ENCODE assay signal across 8 mouse cellular contexts in the genomic region with DNA sequence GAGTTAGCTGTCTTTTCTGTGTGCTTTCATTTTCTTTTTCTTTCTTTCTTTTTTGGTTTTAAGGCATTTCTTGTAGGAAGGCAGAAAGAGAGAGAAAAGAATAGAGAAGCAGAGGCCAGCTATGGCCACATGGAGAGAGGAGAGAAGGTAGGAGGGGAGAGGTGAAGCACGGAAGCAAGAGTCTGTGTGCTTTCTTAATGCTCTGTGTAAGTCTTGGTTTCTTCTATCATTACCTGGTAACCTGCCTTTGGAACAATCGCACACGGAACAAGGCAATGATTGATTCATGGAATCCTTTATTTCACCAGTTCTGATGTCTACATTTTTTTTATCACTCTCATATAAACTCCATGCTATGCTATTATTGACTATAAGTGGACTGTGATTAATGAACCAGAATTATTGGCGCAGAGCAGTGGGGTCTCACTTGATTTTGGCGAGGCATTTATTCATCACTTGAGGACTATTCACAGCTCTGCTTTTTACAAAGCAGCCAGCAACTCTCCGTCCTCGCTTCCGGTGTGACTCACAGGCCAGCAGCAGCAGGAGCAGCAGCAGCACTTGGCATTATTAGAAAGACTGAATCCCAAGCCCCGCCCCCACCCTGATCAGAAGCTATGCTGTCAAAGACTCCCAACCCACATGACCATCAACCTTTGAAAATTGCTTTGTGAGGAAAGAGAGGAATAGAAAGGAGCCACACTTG.
DNase-seq lines count a peak whose midpoint lies in the region; ATAC-seq and TF ChIP-seq lines count a peak whose summit lies in the region.

No protein-coding gene starts in this region.

- TF ChIP-seq POLR2A in lung, adult 2 months (IDR thresholded peaks at IDR 0.05; ENCODE audit: borderline replicate concordance, extremely low read depth, low read depth, low read length), result no peak

- peaks cover 10% of the 10 kb centered on the region for H3K4me1 ChIP-seq in hindbrain, embryonic 16.5 days (ENCODE audit: control insufficient read depth, insufficient read depth, low read depth, low read length)
- no peaks in the 10 kb centered on the region for H3K4me1 ChIP-seq in lung, adult 2 months (ENCODE audit: control insufficient read depth, insufficient read depth, low read length)

- H3K4me3 ChIP-seq in hindbrain, embryonic 16.5 days (ENCODE audit: low read length), result no peak overlapping the region
- no peak overlapping the region for H3K4me3 ChIP-seq in lung, adult 2 months (replicated peaks; ENCODE audit: extremely low read depth, low read depth, low read length)

- H3K27me3 ChIP-seq in hindbrain, embryonic 16.5 days (replicated peaks; ENCODE audit: control insufficient read depth, insufficient read depth, low read length), result no peaks in the 10 kb centered on the region

- no peaks in the 10 kb centered on the region for H3K36me3 ChIP-seq in hindbrain, embryonic 16.5 days (ENCODE audit: control insufficient read depth, insufficient read depth, low read length)

- no peak for TF ChIP-seq CTCF in lung, adult 2 months (IDR thresholded peaks at IDR 0.05; ENCODE audit: insufficient read depth, low read length)

- H3K9me3 ChIP-seq in hindbrain, embryonic 16.5 days (ENCODE audit: control insufficient read depth, low read length), result no peaks in the 10 kb centered on the region

- H3K27ac ChIP-seq in hindbrain, embryonic 16.5 days (ENCODE audit: low read depth, low read length), result peak overlapping the region; percentile 44; the same call in 1 of the 2 replicates

- no peak overlapping the region for H3K9ac ChIP-seq in hindbrain, embryonic 16.5 days (ENCODE audit: low read depth, low read length)

- DNase-seq in layer of hippocampus, adult 18-20 months (ENCODE audit: low spot score in 2 of 2), result peak; percentile 8
- DNase-seq in layer of hippocampus, adult 9-10 months (ENCODE audit: low spot score), result no peak
- peak; percentile 17 for DNase-seq in embryo, embryonic 9.5 days (ENCODE audit: extremely low spot score)
- DNase-seq in right cerebral cortex, postnatal 10 days (ENCODE audit: low spot score in 2 of 2), result peak; percentile 25 to 35
- DNase-seq in testis, postnatal 10 days (ENCODE audit: low spot score), result no peak
- no peak for DNase-seq in lung, adult 2 months
- no peak for DNase-seq in cerebellum, adult 18-20 months

- WGBS in hindbrain, embryonic 16.5 days, result 24% methylated on average over 9 of the region's 9 CpGs
- WGBS in lung, adult 2 months, result 54% methylated on average over 9 of the region's 9 CpGs

- peak overlapping the region; percentile 41 for H3K4me2 ChIP-seq in hindbrain, embryonic 16.5 days (ENCODE audit: low read length)

- peak; percentile 91 for ATAC-seq in hindbrain, embryonic 16.5 days

Comparison
In these comparisons a context has a peak if more than half of its experiments do, and no peak if none do; other contexts are left out.
1. DNase-seq: peak in layer of hippocampus, adult 18-20 months (2 of 2), embryo, embryonic 9.5 days (single experiment) and right cerebral cortex, postnatal 10 days (2 of 2); none in layer of hippocampus, adult 9-10 months (single experiment), testis, postnatal 10 days (single experiment), lung, adult 2 months (single experiment) and cerebellum, adult 18-20 months (0 of 2).